Mouse (Mus musculus) hindbrain, embryonic 11.5 days (tissue): ENCODE measurements around the gene Vwc2l. TPM values are rescaled to one million over a fixed set of nuclear protein-coding genes. Genes with fewer than 3 reads are reported as not detected.

ENCODE experiments used
- ATAC-seq: fragments of 200-750 bp; cut with Nextera tagmentation; 2 replicates; pipeline ENCODE4 v1.8.0; 2017; ENCODE audit warnings: mild to moderate bottlenecking, moderate TSS enrichment, moderate library complexity; ENCODE audit not compliant: low FRiP score
- DNase-seq: peaks from one replicate; pipeline ENCODE4 v3.0.0-alpha.2; 2015; ENCODE audit warnings: low spot score
- H3K27ac ChIP-seq: fragments of 300-500 bp; sonication (generic); 2 replicates; pipeline ENCODE4 v1.5.1; 2014; ENCODE audit warnings: mild to moderate bottlenecking, low read depth, low read length
- H3K27me3 ChIP-seq: fragments of 300-500 bp; sonication (generic); 2 replicates; pipeline ENCODE4 v1.6.1; 2014; ENCODE audit warnings: mild to moderate bottlenecking, low read length, moderate library complexity, mixed read lengths; ENCODE audit not compliant: control insufficient read depth, insufficient read depth
- H3K36me3 ChIP-seq: fragments of 300-500 bp; sonication (generic); 2 replicates; pipeline ENCODE4 v1.6.1; 2014; ENCODE audit warnings: mild to moderate bottlenecking, low read length, moderate library complexity, mixed read lengths; ENCODE audit not compliant: control insufficient read depth, insufficient read depth
- H3K4me1 ChIP-seq: fragments of 300-500 bp; sonication (generic); replicated peaks from 2 replicates; pipeline ENCODE4 v1.6.1; 2014; ENCODE audit warnings: low read length, mixed read lengths; ENCODE audit not compliant: control insufficient read depth, insufficient read depth
- H3K4me2 ChIP-seq: fragments of 300-500 bp; sonication (generic); replicated peaks from 2 replicates; pipeline ENCODE4 v1.6.1; 2014; ENCODE audit warnings: mild to moderate bottlenecking, low read depth, low read length
- H3K4me3 ChIP-seq: fragments of 300-500 bp; sonication (generic); 2 replicates; pipeline ENCODE4 v1.5.1; 2014; ENCODE audit warnings: low read depth, low read length
- H3K9ac ChIP-seq: fragments of 300-500 bp; sonication (generic); 2 replicates; pipeline ENCODE4 v1.6.1; 2014; ENCODE audit warnings: low read depth, low read length
- H3K9me3 ChIP-seq: fragments of 300-500 bp; sonication (generic); 2 replicates; pipeline ENCODE4 v1.6.1; 2016; ENCODE audit warnings: low read length; ENCODE audit not compliant: control insufficient read depth
- WGBS: fragments of 180-500 bp; shearing (Covaris S2); extraction: QIAGEN DNeasy Blood & Tissue Kit; methylation state at CpG from one replicate; pipeline ENCODE4 v1.1.7; 2014; 5-methylcytosine and 5-hydroxymethylcytosine counted together
- polyA plus RNA-seq: library from polyadenylated mRNA; unstranded; fragments of >200 nt; fragmentation: Nextera tagmentation; extraction: Ambion mirVana; gene quantifications from 2 replicates; pipeline ENCODE4 v1.2.1, GENCODE M21; 2014

The Vwc2l gene
- 1.2 and 1.5 TPM in 2 replicates for polyA plus RNA-seq

GRCm38 (mm10) chr1:70725655-70726066 lies at the start of gene Vwc2l:
TSS of gene Vwc2l (plus strand) at chr1:70725715.
- H3K4me3 ChIP-seq = peak within 1 kb of the TSS; percentile 6; the same call in 1 of the 2 replicates

GRCm38 (mm10) chr1:70692529-70692928 lies 33.0 kb upstream of the Vwc2l start:
- Histone ChIP-seq H3K9ac (no peak overlapping the region), H3K36me3 (no peaks in the 10 kb centered on the region), H3K9me3 (no peaks in the 10 kb centered on the region), H3K4me2 (no peak overlapping the region), H3K4me3 (no peak overlapping the region), H3K27me3 (no peaks in the 10 kb centered on the region), H3K27ac (no peak overlapping the region), H3K4me1 (no peaks in the 10 kb centered on the region)
- WGBS = 88% methylated on average over 2 of the region's 2 CpGs
- ATAC-seq = no peak
- no peak for DNase-seq

More at GRCm38 (mm10) chr1:70725655-70726066, at the start of gene Vwc2l:
- H3K27me3 ChIP-seq = no peaks in the 10 kb centered on the region
- no peak within 1 kb of the TSS for H3K27ac ChIP-seq
- H3K9me3 ChIP-seq = no peaks in the 10 kb centered on the region
- DNase-seq (peak; percentile 84), ATAC-seq (peak; percentile 82)
- no peak within 1 kb of the TSS for H3K9ac ChIP-seq
- WGBS = 8% methylated on average over 13 of the region's 13 CpGs
- no peaks in the 10 kb centered on the region for H3K36me3 ChIP-seq
- peak within 1 kb of the TSS; percentile 17; the same call in 1 of the 2 replicates for H3K4me2 ChIP-seq
- no peaks in the 10 kb centered on the region for H3K4me1 ChIP-seq

GRCm38 (mm10) chr1:70700270-70700669 lies 25.2 kb upstream of the Vwc2l start:
- H3K9me3 ChIP-seq = no peaks in the 10 kb centered on the region
- H3K4me3 ChIP-seq = no peak overlapping the region
- no peak overlapping the region for H3K9ac ChIP-seq
- ATAC-seq = no peak
- WGBS = 82% methylated on average over 5 of the region's 5 CpGs
- DNase-seq = no peak
- no peak overlapping the region for H3K4me2 ChIP-seq
- no peaks in the 10 kb centered on the region for H3K27me3 ChIP-seq
- no peaks in the 10 kb centered on the region for H3K4me1 ChIP-seq
- H3K36me3 ChIP-seq = no peaks in the 10 kb centered on the region
- no peak overlapping the region for H3K27ac ChIP-seq

GRCm38 (mm10) chr1:70703934-70704333 lies 21.6 kb upstream of the Vwc2l start:
- ATAC-seq = no peak
- WGBS = 88% methylated on average over 3 of the region's 3 CpGs
- no peak overlapping the region for H3K4me2 ChIP-seq

GRCm38 (mm10) chr1:70705821-70706220 lies 19.7 kb upstream of the Vwc2l start:
- no peaks in the 10 kb centered on the region for H3K9me3 ChIP-seq
- H3K27ac ChIP-seq = no peak overlapping the region
- DNase-seq (no peak), ATAC-seq (no peak)
- 87% methylated on average over 3 of the region's 3 CpGs for WGBS
- H3K36me3 ChIP-seq = no peaks in the 10 kb centered on the region
- H3K9ac ChIP-seq = no peak overlapping the region
- H3K4me1 ChIP-seq = no peaks in the 10 kb centered on the region
- H3K4me2 ChIP-seq = no peak overlapping the region
- no peaks in the 10 kb centered on the region for H3K27me3 ChIP-seq
- no peak overlapping the region for H3K4me3 ChIP-seq

More at GRCm38 (mm10) chr1:70703934-70704333, 21.6 kb upstream of the Vwc2l start:
- Histone ChIP-seq H3K9ac (no peak overlapping the region), H3K4me3 (no peak overlapping the region), H3K4me1 (no peaks in the 10 kb centered on the region), H3K9me3 (no peaks in the 10 kb centered on the region), H3K36me3 (no peaks in the 10 kb centered on the region), H3K27ac (no peak overlapping the region), H3K27me3 (no peaks in the 10 kb centered on the region)
- DNase-seq = no peak

- WGBS = 57% methylated on average over 5 of the region's 5 CpGs
Observed at GRCm38 (mm10) chr1:70725045-70725444, 470 bp upstream of the Vwc2l start.

GRCm38 (mm10) chr1:70787146-70787545 lies 61.6 kb downstream of the Vwc2l start:
- H3K9ac ChIP-seq = no peak overlapping the region
- H3K27me3 ChIP-seq = no peaks in the 10 kb centered on the region
- DNase-seq = no peak
- no peaks in the 10 kb centered on the region for H3K9me3 ChIP-seq
- no peak overlapping the region for H3K27ac ChIP-seq
- H3K4me1 ChIP-seq = no peaks in the 10 kb centered on the region
- no peaks in the 10 kb centered on the region for H3K36me3 ChIP-seq
- H3K4me3 ChIP-seq = no peak overlapping the region
- no peak for ATAC-seq
- H3K4me2 ChIP-seq = no peak overlapping the region

More at GRCm38 (mm10) chr1:70725045-70725444, 470 bp upstream of the Vwc2l start:
- no peaks in the 10 kb centered on the region for H3K27me3 ChIP-seq
- H3K36me3 ChIP-seq = no peaks in the 10 kb centered on the region
- no peak overlapping the region for H3K4me2 ChIP-seq
- no peak overlapping the region for H3K4me3 ChIP-seq
- H3K9me3 ChIP-seq = no peaks in the 10 kb centered on the region
- ATAC-seq (no peak), DNase-seq (no peak)
- H3K9ac ChIP-seq = no peak overlapping the region
- no peaks in the 10 kb centered on the region for H3K4me1 ChIP-seq
- H3K27ac ChIP-seq = no peak overlapping the region

GRCm38 (mm10) chr1:70791636-70792035 lies 66.1 kb downstream of the Vwc2l start:
- DNase-seq (no peak), ATAC-seq (no peak)
- WGBS = 93% methylated on average over 5 of the region's 5 CpGs
- H3K27me3 ChIP-seq = no peaks in the 10 kb centered on the region
- H3K4me1 ChIP-seq = no peaks in the 10 kb centered on the region
- no peaks in the 10 kb centered on the region for H3K36me3 ChIP-seq
- H3K9me3 ChIP-seq = no peaks in the 10 kb centered on the region
- no peak overlapping the region for H3K27ac ChIP-seq
- no peak overlapping the region for H3K4me2 ChIP-seq
- H3K9ac ChIP-seq = no peak overlapping the region
- no peak overlapping the region for H3K4me3 ChIP-seq

- Histone ChIP-seq H3K4me1 (no peaks in the 10 kb centered on the region), H3K27ac (no peak overlapping the region), H3K9ac (no peak overlapping the region), H3K9me3 (no peaks in the 10 kb centered on the region), H3K4me3 (no peak overlapping the region), H3K4me2 (no peak overlapping the region), H3K36me3 (no peaks in the 10 kb centered on the region), H3K27me3 (no peaks in the 10 kb centered on the region)
- DNase-seq (no peak), ATAC-seq (no peak)
- WGBS = 86% methylated on average over 4 of the region's 4 CpGs
Observed at GRCm38 (mm10) chr1:70795094-70795493, 69.6 kb downstream of the Vwc2l start.
